Mouse (Mus musculus) liver, embryonic 13.5 days (tissue): ENCODE data around the gene Diras2. TPM values are rescaled to one million over a fixed set of nuclear protein-coding genes. Genes with fewer than 3 reads are reported as not detected.

ENCODE experiments used
- ATAC-seq: fragments of 200-750 bp; cut with Nextera tagmentation; 2 replicates; pipeline ENCODE4 v1.8.0; 2017; ENCODE audit warnings: low read depth, mild to moderate bottlenecking, moderate number of reproducible peaks, moderate library complexity
- DNase-seq: peaks from one replicate; pipeline ENCODE4 v3.0.0; 2022
- H3K27ac ChIP-seq: fragments of 300-500 bp; sonication (generic); 2 replicates; pipeline ENCODE4 v1.5.1; 2015; ENCODE audit warnings: moderate library complexity, mild to moderate bottlenecking, inconsistent platforms
- H3K27me3 ChIP-seq: fragments of 300-500 bp; sonication (generic); 2 replicates; pipeline ENCODE4 v1.6.1; 2015; ENCODE audit warnings: mild to moderate bottlenecking, inconsistent platforms
- H3K36me3 ChIP-seq: fragments of 300-500 bp; sonication (generic); 2 replicates; pipeline ENCODE4 v1.6.1; 2015; ENCODE audit warnings: mild to moderate bottlenecking, inconsistent platforms
- H3K4me1 ChIP-seq: fragments of 300-500 bp; sonication (generic); replicated peaks from 2 replicates; pipeline ENCODE4 v1.6.1; 2015; ENCODE audit warnings: inconsistent platforms
- H3K4me2 ChIP-seq: fragments of 300-500 bp; sonication (generic); 2 replicates; pipeline ENCODE4 v1.6.1; 2015; ENCODE audit warnings: inconsistent platforms, mild to moderate bottlenecking, moderate library complexity
- H3K4me3 ChIP-seq: fragments of 300-500 bp; sonication (generic); replicated peaks from 2 replicates; pipeline ENCODE4 v1.5.1; 2015; ENCODE audit warnings: mild to moderate bottlenecking, inconsistent platforms
- H3K9ac ChIP-seq: fragments of 300-500 bp; sonication (generic); 2 replicates; pipeline ENCODE4 v1.6.1; 2015; ENCODE audit warnings: mild to moderate bottlenecking, inconsistent platforms
- H3K9me3 ChIP-seq: fragments of 300-500 bp; sonication (generic); replicated peaks from 2 replicates; pipeline ENCODE4 v1.6.1; 2016; ENCODE audit warnings: inconsistent platforms
- WGBS: fragments of 180-500 bp; shearing (Covaris S2); methylation state at CpG from one replicate; pipeline ENCODE4 v1.1.7; 2015; ENCODE audit not compliant: insufficient replicate concordance; 5-methylcytosine and 5-hydroxymethylcytosine counted together
- polyA plus RNA-seq: library from polyadenylated mRNA; unstranded; fragments of >200 nt; fragmentation: Nextera tagmentation; extraction: Ambion mirVana; gene quantifications from 2 replicates; pipeline ENCODE4 v1.2.1, GENCODE M21; 2015

Gene Diras2
- polyA plus RNA-seq, 1 experiment from 2014 or later, result 0.09 TPM

DNA sequence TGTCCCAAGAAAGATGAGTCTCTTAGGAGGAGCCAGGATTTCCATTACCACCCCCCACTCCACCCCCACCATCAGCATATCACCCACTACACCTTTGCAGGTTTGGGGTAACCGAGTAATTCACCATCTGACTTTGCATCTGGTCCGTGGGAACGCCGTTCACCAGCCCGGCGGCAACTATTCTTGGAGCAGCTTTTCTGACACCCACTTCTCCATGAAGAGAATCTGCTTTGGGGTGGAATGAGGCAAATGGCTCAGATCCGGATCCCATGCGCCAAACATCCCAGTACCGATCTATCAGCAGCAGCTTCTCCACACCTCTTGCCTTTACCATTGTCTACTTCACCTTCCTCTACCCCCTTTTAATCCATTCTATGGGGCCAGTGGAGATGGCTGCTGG, 39.2 kb upstream of the Diras2 start:
- H3K9ac ChIP-seq, result no peak overlapping the region
- H3K4me1 ChIP-seq, result peaks cover 6% of the 10 kb centered on the region; the same call in 1 of the 2 replicates
- H3K4me2 ChIP-seq, result no peak overlapping the region
- no peak for DNase-seq
- H3K27ac ChIP-seq, result no peak overlapping the region
- 81% methylated on average over 9 of the region's 9 CpGs for WGBS
- H3K4me3 ChIP-seq, result no peak overlapping the region
- H3K27me3 ChIP-seq, result no peaks in the 10 kb centered on the region
- no peaks in the 10 kb centered on the region for H3K36me3 ChIP-seq
- no peak for ATAC-seq
- no peaks in the 10 kb centered on the region for H3K9me3 ChIP-seq

DNA sequence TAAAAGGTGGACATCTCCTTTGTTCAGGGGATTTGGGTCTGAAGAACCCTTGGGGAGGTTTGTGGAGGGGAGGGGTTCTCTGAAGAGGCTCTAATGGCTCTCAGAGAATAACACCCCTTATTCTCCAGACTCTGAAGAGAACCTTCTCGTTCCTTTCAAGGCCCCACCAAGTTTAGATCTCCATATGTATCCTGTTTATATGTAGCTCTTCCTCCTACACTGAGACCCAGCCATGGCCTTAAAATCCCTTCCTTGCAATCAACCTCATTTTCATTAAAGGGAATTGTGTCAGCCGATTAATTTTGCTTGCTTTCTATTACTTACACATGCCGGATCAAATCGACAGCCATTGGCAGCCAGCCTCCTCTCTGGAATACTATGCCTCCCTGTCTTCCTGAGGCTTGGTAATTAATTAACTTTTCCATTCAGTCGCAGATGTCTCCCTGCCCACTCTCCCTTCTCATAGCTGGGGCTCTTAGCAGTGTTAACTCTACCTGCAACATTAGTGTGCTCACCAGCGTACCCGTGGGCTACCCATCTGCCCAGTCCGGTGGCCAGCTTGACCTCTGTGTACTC, 38.2 kb upstream of the Diras2 start:
- DNase-seq (no peak), ATAC-seq (no peak)
- Histone ChIP-seq H3K27me3 (no peaks in the 10 kb centered on the region), H3K4me2 (no peak overlapping the region), H3K4me1 (peaks cover 6% of the 10 kb centered on the region; the same call in 1 of the 2 replicates), H3K9ac (no peak overlapping the region), H3K27ac (no peak overlapping the region), H3K36me3 (no peaks in the 10 kb centered on the region), H3K4me3 (no peak overlapping the region), H3K9me3 (no peaks in the 10 kb centered on the region)
- WGBS, result 64% methylated on average over 8 of the region's 8 CpGs

DNA sequence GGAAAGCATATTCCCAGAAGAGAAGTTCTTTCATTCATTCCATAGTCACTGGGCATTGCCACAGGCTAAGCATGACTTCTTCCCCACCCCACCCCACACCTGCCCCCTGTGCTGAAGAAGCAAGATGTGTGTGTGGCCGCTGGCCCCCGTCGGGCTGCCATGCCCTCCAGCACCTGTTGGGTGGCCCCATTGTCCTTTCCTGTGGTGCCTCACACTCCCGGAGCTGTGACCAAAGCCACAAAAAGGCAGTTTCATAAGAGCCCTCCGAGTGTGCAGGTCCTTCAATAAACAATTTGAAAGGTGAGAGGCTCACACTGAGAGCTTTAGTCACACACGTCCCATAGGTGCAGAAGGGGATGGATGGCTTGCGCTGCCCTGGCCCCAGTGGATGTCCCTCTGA, 35.7 kb upstream of the Diras2 start:
- no peak for DNase-seq

DNA sequence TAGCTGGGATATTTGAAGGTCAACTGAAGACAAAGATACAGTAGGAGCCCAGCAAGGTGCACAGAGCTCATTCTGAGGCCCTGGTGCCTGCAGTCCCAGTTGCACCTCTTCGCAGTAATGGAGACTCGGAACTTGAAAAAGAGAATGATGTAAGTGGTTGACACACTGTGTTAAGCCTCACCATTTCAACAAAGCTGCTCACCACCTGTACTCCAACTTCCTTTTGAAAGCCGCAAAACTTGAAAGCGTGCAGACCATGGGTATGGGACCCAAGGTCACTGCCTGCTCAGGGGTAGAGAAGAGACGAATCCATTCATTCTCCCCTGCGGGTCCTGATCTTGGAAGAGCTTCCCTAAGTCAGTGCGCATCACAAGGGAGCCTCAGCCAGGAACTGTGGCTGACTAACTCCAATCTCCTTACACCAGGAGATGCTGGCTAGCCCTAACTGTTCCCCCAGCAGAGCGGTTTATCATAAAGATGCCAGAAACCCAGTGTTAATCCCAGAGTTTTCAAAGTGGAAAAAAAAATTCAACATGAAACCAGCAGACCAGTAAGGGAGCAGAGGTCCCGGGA, 35.2 kb upstream of the Diras2 start:
- no peak for DNase-seq
- 62% methylated on average over 9 of the region's 9 CpGs for WGBS
- no peak overlapping the region for H3K27ac ChIP-seq
- no peaks in the 10 kb centered on the region for H3K9me3 ChIP-seq
- no peaks in the 10 kb centered on the region for H3K36me3 ChIP-seq
- H3K9ac ChIP-seq, result no peak overlapping the region
- no peaks in the 10 kb centered on the region for H3K4me1 ChIP-seq
- H3K4me3 ChIP-seq, result no peak overlapping the region
- no peaks in the 10 kb centered on the region for H3K27me3 ChIP-seq
- no peak for ATAC-seq
- H3K4me2 ChIP-seq, result no peak overlapping the region

More for the DNA sequence above, 35.7 kb upstream of the Diras2 start:
- H3K9me3 ChIP-seq, result no peaks in the 10 kb centered on the region
- no peaks in the 10 kb centered on the region for H3K27me3 ChIP-seq
- no peak for ATAC-seq
- H3K4me1 ChIP-seq, result no peaks in the 10 kb centered on the region
- no peak overlapping the region for H3K9ac ChIP-seq
- WGBS, result 43% methylated on average over 7 of the region's 7 CpGs
- H3K27ac ChIP-seq, result no peak overlapping the region
- H3K4me2 ChIP-seq, result no peak overlapping the region
- no peak overlapping the region for H3K4me3 ChIP-seq
- no peaks in the 10 kb centered on the region for H3K36me3 ChIP-seq

DNA sequence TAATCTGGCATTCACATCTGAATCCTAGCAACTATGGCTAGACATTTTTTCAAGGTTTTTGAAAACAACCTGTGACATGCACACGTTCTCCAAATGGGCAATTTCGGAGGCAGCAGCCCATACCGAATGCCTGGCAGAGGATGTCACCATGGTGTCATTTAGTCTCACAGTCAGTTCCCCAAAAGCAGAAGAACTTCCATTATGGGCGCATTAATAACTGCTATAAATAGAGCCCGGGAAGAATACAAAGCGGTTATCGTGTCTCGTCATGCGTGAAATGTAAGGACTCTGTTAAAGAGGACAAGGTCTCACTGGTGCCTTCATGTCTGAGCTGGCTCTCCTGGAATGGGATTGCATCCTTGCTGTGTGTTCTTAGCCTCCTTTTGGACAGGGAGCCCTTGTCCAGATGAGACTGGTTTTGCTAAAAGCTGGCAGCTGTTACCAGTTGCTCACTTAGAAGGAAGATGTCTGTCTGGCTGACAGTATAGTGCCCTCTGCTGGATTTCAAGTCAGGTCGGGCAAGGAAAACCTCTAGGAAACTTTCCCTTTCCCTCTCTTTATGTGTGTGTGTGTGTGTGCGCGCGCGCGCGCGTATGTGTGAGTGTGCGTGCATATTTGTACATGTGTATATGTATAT, 34.1 kb upstream of the Diras2 start:
- no peak for ATAC-seq
- no peaks in the 10 kb centered on the region for H3K9me3 ChIP-seq
- no peaks in the 10 kb centered on the region for H3K36me3 ChIP-seq
- no peak overlapping the region for H3K4me3 ChIP-seq
- no peaks in the 10 kb centered on the region for H3K27me3 ChIP-seq
- no peak for DNase-seq
- WGBS, result 81% methylated on average over 18 of the region's 18 CpGs
- H3K4me1 ChIP-seq, result no peaks in the 10 kb centered on the region
- H3K9ac ChIP-seq, result no peak overlapping the region
- no peak overlapping the region for H3K27ac ChIP-seq
- H3K4me2 ChIP-seq, result no peak overlapping the region

DNA sequence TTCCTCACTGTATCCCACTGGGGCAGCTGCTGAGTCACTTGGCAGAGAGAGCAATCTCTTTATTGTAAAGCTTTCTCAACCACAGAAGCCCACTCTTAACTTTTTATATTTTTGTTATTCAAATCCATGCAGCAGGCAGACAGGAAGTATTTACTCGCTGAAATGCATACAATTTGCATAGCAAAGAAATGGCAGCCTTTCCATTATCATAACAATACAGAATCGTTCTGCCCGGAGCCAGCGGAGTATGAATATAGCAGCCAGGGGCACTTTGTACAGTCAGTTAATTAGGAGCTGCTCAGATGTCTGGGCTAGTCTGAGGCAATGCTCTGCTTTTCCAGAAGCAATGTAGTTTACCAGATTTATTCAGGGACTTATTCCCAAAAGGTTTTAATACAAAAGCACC, 31.1 kb upstream of the Diras2 start:
- no peak overlapping the region for H3K4me2 ChIP-seq
- no peaks in the 10 kb centered on the region for H3K9me3 ChIP-seq
- no peaks in the 10 kb centered on the region for H3K27me3 ChIP-seq
- DNase-seq (no peak), ATAC-seq (no peak)
- H3K9ac ChIP-seq, result no peak overlapping the region
- no peaks in the 10 kb centered on the region for H3K36me3 ChIP-seq
- no peak overlapping the region for H3K27ac ChIP-seq
- H3K4me1 ChIP-seq, result no peaks in the 10 kb centered on the region
- no peak overlapping the region for H3K4me3 ChIP-seq
- 49% methylated on average over 4 of the region's 4 CpGs for WGBS

DNA sequence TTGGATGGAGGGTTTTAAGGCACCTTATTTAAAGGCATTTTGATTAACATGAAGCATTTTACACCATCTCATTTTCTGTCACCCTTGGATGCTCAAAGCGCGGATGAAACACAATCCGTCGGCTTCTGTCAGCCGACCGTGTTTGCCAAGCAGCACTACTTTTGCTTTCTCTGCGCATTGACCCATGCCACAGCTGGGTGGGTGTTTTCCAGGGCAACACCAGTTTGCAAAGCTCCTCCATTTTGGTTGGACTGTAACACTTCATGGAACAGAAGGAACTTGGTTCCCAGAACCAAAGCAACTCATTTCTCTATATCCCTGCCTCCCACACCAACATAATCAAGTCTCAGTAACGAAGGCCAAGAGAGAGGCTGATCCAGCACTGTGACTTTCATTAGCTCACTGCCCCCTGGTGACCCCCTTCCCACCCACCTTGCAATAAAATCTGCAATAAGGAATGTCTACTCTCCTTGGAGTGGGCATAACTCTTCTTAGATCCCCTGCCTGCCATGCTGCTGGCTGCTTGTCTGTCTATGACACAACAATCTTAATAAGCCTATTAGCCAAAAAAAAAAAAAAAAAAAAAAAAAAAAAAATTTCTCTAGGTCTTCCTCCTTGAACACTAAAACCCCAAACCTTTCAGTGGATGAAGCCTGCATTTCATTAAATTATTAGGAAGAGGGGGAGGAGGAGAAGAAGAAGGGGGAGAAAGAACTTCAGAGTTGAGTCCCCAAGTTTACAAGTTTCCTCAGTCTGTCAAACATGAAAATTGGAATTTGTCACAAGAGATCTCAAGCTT, 30.5 kb upstream of the Diras2 start:
- DNase-seq (no peak), ATAC-seq (no peak)
- 90% methylated on average over 8 of the region's 8 CpGs for WGBS
- Histone ChIP-seq H3K4me2 (no peak overlapping the region), H3K27ac (no peak overlapping the region), H3K4me1 (no peaks in the 10 kb centered on the region), H3K9me3 (no peaks in the 10 kb centered on the region), H3K27me3 (no peaks in the 10 kb centered on the region), H3K36me3 (no peaks in the 10 kb centered on the region), H3K9ac (no peak overlapping the region), H3K4me3 (no peak overlapping the region)

DNA sequence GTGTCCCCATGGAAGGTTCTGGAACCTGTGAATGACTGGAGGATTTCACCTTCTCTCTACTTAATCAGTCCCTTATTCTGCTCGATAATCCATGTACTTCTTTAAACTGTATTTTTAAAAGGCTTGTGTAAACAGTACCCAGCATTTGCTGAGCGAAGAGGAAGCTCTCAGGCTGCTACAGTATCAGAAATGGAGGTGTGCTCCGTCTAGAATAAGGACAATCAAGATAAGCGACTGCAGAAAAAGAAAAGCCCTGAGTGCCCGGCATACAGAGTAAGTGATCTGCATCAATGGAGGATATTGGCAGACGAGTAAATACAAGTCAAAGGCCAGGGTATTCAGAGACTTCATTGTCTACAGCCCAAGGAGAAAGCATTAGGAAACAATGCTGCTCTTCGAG, 26.3 kb upstream of the Diras2 start:
- H3K36me3 ChIP-seq, result no peaks in the 10 kb centered on the region
- DNase-seq (no peak), ATAC-seq (no peak)
- H3K4me2 ChIP-seq, result no peak overlapping the region
- no peaks in the 10 kb centered on the region; the same call in 1 of the 2 replicates for H3K4me1 ChIP-seq
- WGBS, result 39% methylated on average over 7 of the region's 7 CpGs
- no peaks in the 10 kb centered on the region for H3K9me3 ChIP-seq
- H3K27ac ChIP-seq, result no peak overlapping the region
- H3K9ac ChIP-seq, result no peak overlapping the region
- H3K27me3 ChIP-seq, result no peaks in the 10 kb centered on the region
- no peak overlapping the region for H3K4me3 ChIP-seq

DNA sequence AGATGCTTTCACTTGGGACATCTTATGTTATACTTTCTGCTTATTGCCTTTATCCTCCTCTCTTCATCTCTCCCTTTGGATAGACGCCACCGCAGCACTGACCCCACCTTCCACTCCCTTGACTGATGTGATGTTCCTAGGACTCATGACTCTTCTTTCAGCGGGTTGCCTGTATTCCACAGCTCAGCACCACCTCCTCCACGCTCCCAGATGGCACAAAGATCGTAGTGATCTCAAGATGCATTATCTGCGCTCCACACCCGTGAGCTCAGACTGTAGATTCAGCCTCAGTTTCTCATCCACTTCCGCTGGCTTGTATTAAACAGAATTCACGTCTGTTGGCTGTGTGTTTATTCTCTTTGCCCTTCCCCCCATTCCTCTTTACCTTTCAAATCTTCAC, 23.6 kb upstream of the Diras2 start:
- 62% methylated on average over 9 of the region's 9 CpGs for WGBS
- ATAC-seq, result no peak

DNA sequence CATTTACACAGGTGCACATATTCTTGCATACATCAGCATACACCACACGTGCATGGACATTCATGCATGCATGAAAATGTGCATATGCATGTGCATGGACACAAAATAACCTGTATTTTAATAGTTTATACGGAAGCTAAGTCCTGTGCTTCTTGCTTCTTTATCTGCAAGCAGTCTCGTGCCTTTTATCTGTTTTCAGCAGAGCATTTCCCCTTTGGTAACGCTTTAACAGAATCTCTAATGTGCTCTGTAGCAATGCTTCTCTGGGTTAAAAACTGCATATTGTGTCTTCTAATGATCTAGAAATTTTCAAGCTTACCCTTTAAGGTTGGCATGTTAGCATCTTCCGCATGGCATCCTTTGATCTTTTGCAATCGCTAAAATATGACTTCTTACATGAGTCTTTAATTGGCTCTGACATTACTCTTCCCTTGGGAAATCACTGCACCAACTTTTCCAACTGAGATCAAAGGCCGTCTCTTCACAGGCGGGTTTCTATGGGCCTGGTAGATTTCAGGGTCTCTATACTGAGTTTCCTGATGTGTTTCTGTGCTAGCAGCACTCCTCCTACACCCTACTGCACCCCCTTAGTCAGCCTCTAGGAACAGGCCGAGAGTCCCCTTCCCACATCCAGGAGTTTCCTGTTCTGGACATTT, 21.9 kb upstream of the Diras2 start:
- 36% methylated on average over 9 of the region's 9 CpGs for WGBS
- Histone ChIP-seq H3K9ac (no peak overlapping the region), H3K4me3 (no peak overlapping the region), H3K4me1 (no peaks in the 10 kb centered on the region; the same call in 1 of the 2 replicates), H3K36me3 (no peaks in the 10 kb centered on the region), H3K27me3 (no peaks in the 10 kb centered on the region), H3K4me2 (no peak overlapping the region), H3K9me3 (no peaks in the 10 kb centered on the region), H3K27ac (no peak overlapping the region; the same call in 1 of the 2 replicates)
- ATAC-seq (no peak), DNase-seq (no peak)

More for the DNA sequence above, 23.6 kb upstream of the Diras2 start:
- no peaks in the 10 kb centered on the region for H3K27me3 ChIP-seq
- no peak overlapping the region for H3K27ac ChIP-seq
- no peaks in the 10 kb centered on the region; the same call in 1 of the 2 replicates for H3K4me1 ChIP-seq
- H3K36me3 ChIP-seq, result no peaks in the 10 kb centered on the region
- DNase-seq, result no peak
- no peaks in the 10 kb centered on the region for H3K9me3 ChIP-seq
- no peak overlapping the region for H3K9ac ChIP-seq
- no peak overlapping the region for H3K4me2 ChIP-seq
- no peak overlapping the region for H3K4me3 ChIP-seq

DNA sequence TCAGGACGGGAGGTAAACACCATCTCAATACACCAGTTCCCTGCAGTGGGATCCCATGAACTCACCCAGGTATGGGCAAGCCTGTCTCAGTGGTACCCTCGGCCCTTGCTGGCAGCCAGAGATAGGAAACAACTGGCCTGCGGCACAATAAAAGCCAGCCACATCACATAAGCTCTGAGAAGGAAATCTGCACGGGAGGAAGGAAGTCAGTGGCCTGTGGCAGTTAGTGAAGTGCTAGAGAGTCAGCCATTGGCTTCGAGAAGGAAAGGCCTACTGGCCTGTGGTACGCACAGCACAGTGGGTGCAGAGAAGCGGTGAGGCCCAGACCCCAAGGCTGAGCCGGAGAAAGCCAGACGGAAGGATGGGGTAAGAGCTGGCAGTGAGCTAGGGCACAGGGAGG, 20.2 kb upstream of the Diras2 start:
- Histone ChIP-seq H3K4me2 (0 out of 2 replicates have a peak overlapping the region, but pooled peaks have one; percentile 5), H3K4me1 (no peaks in the 10 kb centered on the region; the same call in 1 of the 2 replicates), H3K27ac (peak overlapping the region; percentile 64), H3K9ac (no peak overlapping the region), H3K27me3 (no peaks in the 10 kb centered on the region), H3K9me3 (no peaks in the 10 kb centered on the region), H3K36me3 (no peaks in the 10 kb centered on the region), H3K4me3 (no peak overlapping the region)
- ATAC-seq (no peak), DNase-seq (no peak)
- WGBS, result 31% methylated on average over 9 of the region's 9 CpGs
